Comparison of ENCODE assay signal across 12 mouse cellular contexts in the genomic region with DNA sequence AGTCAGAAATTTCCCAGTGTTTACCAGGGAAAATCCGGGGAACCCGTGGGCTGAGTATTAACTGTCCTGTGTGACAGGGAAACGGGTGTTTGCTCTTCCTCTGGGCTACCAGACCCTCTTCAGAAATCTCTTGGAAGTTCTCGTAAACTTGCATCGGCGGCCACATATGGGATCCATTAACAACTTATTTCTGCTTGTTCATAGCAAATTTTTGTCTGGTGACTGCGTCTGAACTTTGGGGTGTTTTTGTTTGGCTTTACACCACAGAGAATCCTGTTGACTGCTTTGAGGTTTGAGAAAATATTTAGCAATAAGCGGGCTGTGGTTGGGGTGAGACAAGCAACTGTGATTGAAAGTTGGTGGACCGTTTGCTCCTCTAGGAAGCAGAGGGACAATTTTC.
DNase-seq lines count a peak whose midpoint lies in the region; ATAC-seq and TF ChIP-seq lines count a peak whose summit lies in the region.
"Had no signal": no experiment of that assay in that cellular context is flagged by ENCODE, and none has a peak within 500 bp of the region (broad histone marks: within the 10 kb centered on the region; RNA-seq: fewer than 3 reads in every experiment).

No protein-coding gene starts in this region.

- no peak overlapping the region for H3K4me3 ChIP-seq in forebrain, embryonic 14.5 days (ENCODE audit: low read depth, low read length)
- H3K4me3 ChIP-seq in forebrain, embryonic 16.5 days (replicated peaks; ENCODE audit: low read length): no peak overlapping the region
- H3K4me3 ChIP-seq in midbrain, embryonic 10.5 days: no peak overlapping the region
- H3K4me3 ChIP-seq in midbrain, embryonic 15.5 days: no peak overlapping the region
- no peak overlapping the region for H3K4me3 ChIP-seq in stomach, embryonic 16.5 days (replicated peaks; ENCODE audit: low read length)
- H3K4me3 ChIP-seq in layer of hippocampus, adult 2 months: no peak overlapping the region

- no peak overlapping the region for H3K27ac ChIP-seq in forebrain, embryonic 14.5 days (ENCODE audit: low read depth, low read length)
- no peak overlapping the region for H3K27ac ChIP-seq in forebrain, embryonic 16.5 days (ENCODE audit: low read length)
- H3K27ac ChIP-seq in midbrain, embryonic 10.5 days (replicated peaks): peak overlapping the region; percentile 63
- no peak overlapping the region for H3K27ac ChIP-seq in midbrain, embryonic 15.5 days
- H3K27ac ChIP-seq in stomach, embryonic 16.5 days (ENCODE audit: low read length): peak overlapping the region; percentile 56
- no peak overlapping the region for H3K27ac ChIP-seq in layer of hippocampus, adult 2 months

- H3K36me3 ChIP-seq in forebrain, embryonic 14.5 days (ENCODE audit: control insufficient read depth, insufficient read depth, low read length): no peaks in the 10 kb centered on the region
- no peaks in the 10 kb centered on the region for H3K36me3 ChIP-seq in forebrain, embryonic 16.5 days (ENCODE audit: control insufficient read depth, insufficient read depth)
- no peaks in the 10 kb centered on the region for H3K36me3 ChIP-seq in midbrain, embryonic 10.5 days
- no peaks in the 10 kb centered on the region for H3K36me3 ChIP-seq in midbrain, embryonic 15.5 days (replicated peaks)
- H3K36me3 ChIP-seq in stomach, embryonic 16.5 days (ENCODE audit: control insufficient read depth, insufficient read depth, low read length): no peaks in the 10 kb centered on the region

- DNase-seq in forebrain, embryonic 14.5 days (ENCODE audit: low spot score): peak; percentile 14
- DNase-seq in midbrain, embryonic 10.5 days (ENCODE audit: low spot score): peak; percentile 29
- DNase-seq in kidney, postnatal 10 days: peak; percentile 38
- DNase-seq in adrenal gland, postnatal 14 days: no peak
- no peak for DNase-seq in layer of hippocampus, adult 2 months (ENCODE audit: low spot score in 2 of 2)
- DNase-seq: cerebellum, postnatal 10 days; gastrocnemius, postnatal 14 days; heart, postnatal 36 days; right cerebral cortex, postnatal 4 days had no signal

- H3K9me3 ChIP-seq in forebrain, embryonic 14.5 days (replicated peaks; ENCODE audit: control insufficient read depth, low read length): no peaks in the 10 kb centered on the region
- H3K9me3 ChIP-seq in forebrain, embryonic 16.5 days (ENCODE audit: control insufficient read depth, low read length): no peaks in the 10 kb centered on the region
- H3K9me3 ChIP-seq in midbrain, embryonic 10.5 days (replicated peaks): no peaks in the 10 kb centered on the region
- no peaks in the 10 kb centered on the region for H3K9me3 ChIP-seq in midbrain, embryonic 15.5 days
- H3K9me3 ChIP-seq in stomach, embryonic 16.5 days (replicated peaks; ENCODE audit: control insufficient read depth, low read length): no peaks in the 10 kb centered on the region

- no peak overlapping the region for H3K9ac ChIP-seq in forebrain, embryonic 14.5 days (ENCODE audit: low read length)
- H3K9ac ChIP-seq in forebrain, embryonic 16.5 days (replicated peaks; ENCODE audit: low read depth, low read length): no peak overlapping the region
- no peak overlapping the region for H3K9ac ChIP-seq in midbrain, embryonic 15.5 days
- H3K9ac ChIP-seq in stomach, embryonic 16.5 days (ENCODE audit: low read length): no peak overlapping the region

- no peak for ATAC-seq in forebrain, embryonic 14.5 days
- ATAC-seq in forebrain, embryonic 16.5 days: no peak
- no peak for ATAC-seq in midbrain, embryonic 15.5 days (replicated peaks)
- ATAC-seq in stomach, embryonic 16.5 days (ENCODE audit: insufficient read depth, low FRiP score): no peak

- H3K4me1 ChIP-seq in forebrain, embryonic 14.5 days (ENCODE audit: control insufficient read depth, insufficient read depth, low read length): peaks cover 61% of the 10 kb centered on the region
- peaks cover 54% of the 10 kb centered on the region for H3K4me1 ChIP-seq in forebrain, embryonic 16.5 days (replicated peaks; ENCODE audit: control insufficient read depth, insufficient read depth, low read length)
- peaks cover 76% of the 10 kb centered on the region for H3K4me1 ChIP-seq in midbrain, embryonic 10.5 days
- H3K4me1 ChIP-seq in midbrain, embryonic 15.5 days: peaks cover 61% of the 10 kb centered on the region
- H3K4me1 ChIP-seq in stomach, embryonic 16.5 days (ENCODE audit: control insufficient read depth, insufficient read depth, low read length): peaks cover 47% of the 10 kb centered on the region

- no peak overlapping the region for H3K4me2 ChIP-seq in forebrain, embryonic 14.5 days (ENCODE audit: low read length)
- H3K4me2 ChIP-seq in forebrain, embryonic 16.5 days (ENCODE audit: low read length): no peak overlapping the region
- H3K4me2 ChIP-seq in midbrain, embryonic 15.5 days: no peak overlapping the region
- no peak overlapping the region for H3K4me2 ChIP-seq in stomach, embryonic 16.5 days (ENCODE audit: low read depth, low read length)

- H3K27me3 ChIP-seq in forebrain, embryonic 14.5 days (replicated peaks; ENCODE audit: control insufficient read depth, insufficient read depth, low read length): no peaks in the 10 kb centered on the region
- H3K27me3 ChIP-seq in forebrain, embryonic 16.5 days (replicated peaks; ENCODE audit: control insufficient read depth, insufficient read depth, low read length): no peaks in the 10 kb centered on the region; the same call in 1 of the 2 replicates
- peaks cover 24% of the 10 kb centered on the region for H3K27me3 ChIP-seq in midbrain, embryonic 10.5 days (ENCODE audit: low read depth, poor library complexity, severe bottlenecking)
- H3K27me3 ChIP-seq in midbrain, embryonic 15.5 days (replicated peaks): no peaks in the 10 kb centered on the region
- no peaks in the 10 kb centered on the region for H3K27me3 ChIP-seq in stomach, embryonic 16.5 days (ENCODE audit: control insufficient read depth, insufficient read depth, low read length)

- 62% methylated on average over 9 of the region's 9 CpGs for WGBS in forebrain, embryonic 14.5 days
- WGBS in forebrain, embryonic 16.5 days: 64% methylated on average over 9 of the region's 9 CpGs
- 40% methylated on average over 9 of the region's 9 CpGs for WGBS in midbrain, embryonic 10.5 days
- WGBS in midbrain, embryonic 15.5 days: 61% methylated on average over 9 of the region's 9 CpGs
- 36% methylated on average over 9 of the region's 9 CpGs for WGBS in stomach, embryonic 16.5 days

- TF ChIP-seq CTCF in layer of hippocampus, adult 2 months (conservative IDR thresholded peaks at IDR 0.05): no peak

Comparison
In these comparisons a context has a peak if more than half of its experiments do, and no peak if none do; other contexts are left out.
1. H3K27ac ChIP-seq: peak in midbrain, embryonic 10.5 days (single experiment) and stomach, embryonic 16.5 days (single experiment); none in forebrain, embryonic 14.5 days (single experiment), forebrain, embryonic 16.5 days (single experiment), midbrain, embryonic 15.5 days (single experiment) and layer of hippocampus, adult 2 months (single experiment).
2. DNase-seq: peak in forebrain, embryonic 14.5 days (single experiment), midbrain, embryonic 10.5 days (single experiment) and kidney, postnatal 10 days (single experiment); none in adrenal gland, postnatal 14 days (single experiment) and layer of hippocampus, adult 2 months (0 of 2).